Mouse (Mus musculus) right cerebral cortex, postnatal 14 days (tissue): Measurements from ENCODE around the gene Rbfox2.

Experiments
- DNase-seq: peaks from one replicate; pipeline ENCODE4 v3.0.0; 2022

Gene Rbfox2

GRCm38 (mm10) chr15:77225274-77225673 lies 81.5 kb downstream of the Rbfox2 start:
- DNase-seq: no peak

GRCm38 (mm10) chr15:77220833-77221232 lies 86.0 kb downstream of the Rbfox2 start:
- no peak for DNase-seq

- no peak for DNase-seq
Measured at GRCm38 (mm10) chr15:77220137-77220536, 86.7 kb downstream of the Rbfox2 start.

- DNase-seq: no peak
Measured at GRCm38 (mm10) chr15:77219571-77219970, 87.2 kb downstream of the Rbfox2 start.

GRCm38 (mm10) chr15:77218007-77218406 lies 88.8 kb downstream of the Rbfox2 start:
- no peak for DNase-seq

GRCm38 (mm10) chr15:77217523-77217922 lies 89.3 kb downstream of the Rbfox2 start:
- no peak for DNase-seq

- no peak for DNase-seq
Measured at GRCm38 (mm10) chr15:77216704-77217103, 90.1 kb downstream of the Rbfox2 start.

- no peak for DNase-seq
Measured at GRCm38 (mm10) chr15:77215178-77215800, 91.5 kb downstream of the Rbfox2 start.

- DNase-seq: no peak
Measured at GRCm38 (mm10) chr15:77214410-77215107, 92.2 kb downstream of the Rbfox2 start.

- DNase-seq: no peak
Measured at GRCm38 (mm10) chr15:77213829-77214228, 93.0 kb downstream of the Rbfox2 start.

- DNase-seq: no peak
Measured at GRCm38 (mm10) chr15:77212818-77213217, 94.0 kb downstream of the Rbfox2 start.

GRCm38 (mm10) chr15:77212217-77212757 lies 94.5 kb downstream of the Rbfox2 start:
- DNase-seq: no peak

- no peak for DNase-seq
Measured at GRCm38 (mm10) chr15:77206996-77207395, 99.8 kb downstream of the Rbfox2 start.

GRCm38 (mm10) chr15:77204951-77205350 lies 101.9 kb downstream of the Rbfox2 start:
- no peak for DNase-seq

GRCm38 (mm10) chr15:77203255-77203981 lies 103.4 kb downstream of the Rbfox2 start:
- DNase-seq: no peak

- DNase-seq: no peak
Measured at GRCm38 (mm10) chr15:77202881-77203254, 103.9 kb downstream of the Rbfox2 start.

- DNase-seq: no peak
Measured at GRCm38 (mm10) chr15:77202223-77202622, 104.6 kb downstream of the Rbfox2 start.

- peak; percentile 43 for DNase-seq
Measured at GRCm38 (mm10) chr15:77196827-77197226, 110.0 kb downstream of the Rbfox2 start.

- DNase-seq: no peak
Measured at GRCm38 (mm10) chr15:77196001-77196400, 110.8 kb downstream of the Rbfox2 start.

GRCm38 (mm10) chr15:77192154-77192935 lies 114.5 kb downstream of the Rbfox2 start:
- DNase-seq: no peak

GRCm38 (mm10) chr15:77186096-77186495 lies 120.7 kb downstream of the Rbfox2 start:
- DNase-seq: no peak

GRCm38 (mm10) chr15:77185614-77186013 lies 121.2 kb downstream of the Rbfox2 start:
- no peak for DNase-seq

GRCm38 (mm10) chr15:77182800-77183199 lies 124.0 kb downstream of the Rbfox2 start:
- no peak for DNase-seq
